Mouse (Mus musculus): ENCODE results near the gene Krtap10-4.

The Krtap10-4 gene

DNA sequence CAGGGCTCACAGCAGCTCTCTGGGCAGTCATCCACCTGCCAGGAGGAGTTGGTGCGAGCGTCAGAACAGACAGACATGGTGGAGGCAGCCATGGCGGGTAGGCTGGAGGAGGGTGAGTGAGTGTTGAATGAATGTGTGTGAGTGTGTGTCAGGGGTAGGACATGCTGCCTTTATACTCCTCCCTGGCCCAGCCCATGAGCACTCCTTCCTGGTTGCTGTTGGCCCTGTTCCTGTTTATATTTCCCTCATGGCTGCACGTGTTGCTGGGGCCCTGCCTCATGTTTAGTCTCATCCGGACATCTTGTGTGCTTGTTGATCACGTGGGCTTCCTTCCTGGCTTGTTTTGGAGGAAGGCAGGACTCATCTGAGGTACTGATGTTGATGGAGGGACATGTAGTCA, at the start of gene Krtap10-4:
Krtap10-4 (minus strand) TSS at position 145 of the 400 bp plus-strand sequence.
- peak; percentile 8 to 45 for DNase-seq

DNA sequence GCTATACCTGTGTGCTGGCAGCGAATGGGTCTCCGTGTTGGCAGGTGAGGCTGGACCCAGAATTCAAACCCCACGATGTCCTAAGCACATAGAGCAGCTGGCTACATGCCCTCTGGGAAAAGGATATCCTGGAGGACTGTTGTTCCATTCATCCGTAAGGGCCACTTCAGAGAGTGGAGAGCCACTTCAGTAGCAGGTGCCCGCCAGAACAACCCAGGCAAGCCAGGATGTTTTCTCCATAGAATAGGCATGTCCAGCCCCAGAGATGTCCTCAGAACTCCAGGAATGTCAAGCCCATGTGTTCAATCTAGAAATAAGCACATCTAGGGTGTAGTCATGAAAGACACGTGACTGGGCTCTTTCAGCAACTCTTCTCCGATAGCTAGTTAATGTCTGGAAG, 42.8 kb upstream of the Krtap10-4 start:
- DNase-seq, result peak; percentile 34 to 39

DNA sequence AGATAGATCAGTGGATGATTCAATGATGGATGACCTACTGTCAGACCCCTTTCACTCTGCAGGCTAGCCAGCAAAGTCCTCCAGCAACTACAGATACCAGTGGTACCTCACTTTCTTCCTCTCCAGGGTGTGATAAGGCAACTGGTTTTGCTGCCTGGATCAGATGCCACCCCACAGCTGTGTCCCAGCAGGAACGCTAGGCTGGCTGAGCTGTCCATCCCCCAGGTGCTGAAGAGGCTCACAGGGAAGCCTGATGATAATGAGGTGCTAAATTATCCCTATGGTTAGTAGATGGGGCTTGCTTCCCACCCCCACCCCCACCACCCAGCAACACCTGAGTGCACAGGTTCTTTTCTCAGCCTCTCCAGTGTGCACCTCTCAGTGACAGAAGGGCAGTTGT, 40.7 kb upstream of the Krtap10-4 start:
- DNase-seq, result no peak

DNA sequence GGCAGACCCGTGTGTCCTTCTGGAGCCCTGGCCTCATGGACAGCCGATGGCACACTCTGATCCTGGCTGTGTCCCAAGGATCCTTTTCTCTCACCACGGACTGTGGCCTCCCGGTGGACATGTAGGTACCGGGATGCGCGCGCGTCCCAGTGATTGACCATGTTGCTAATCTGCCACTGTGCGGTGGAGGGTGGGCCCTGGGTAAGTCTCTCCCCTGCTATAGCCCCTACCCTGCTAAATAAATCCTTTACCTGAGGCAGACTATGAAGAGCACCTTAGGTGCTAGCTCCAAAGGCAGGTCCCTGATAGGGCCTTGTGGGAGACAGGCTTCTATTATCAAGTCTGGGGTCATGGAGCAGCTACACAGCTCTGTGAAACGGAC, 37.9 kb upstream of the Krtap10-4 start:
- no peak for DNase-seq

DNA sequence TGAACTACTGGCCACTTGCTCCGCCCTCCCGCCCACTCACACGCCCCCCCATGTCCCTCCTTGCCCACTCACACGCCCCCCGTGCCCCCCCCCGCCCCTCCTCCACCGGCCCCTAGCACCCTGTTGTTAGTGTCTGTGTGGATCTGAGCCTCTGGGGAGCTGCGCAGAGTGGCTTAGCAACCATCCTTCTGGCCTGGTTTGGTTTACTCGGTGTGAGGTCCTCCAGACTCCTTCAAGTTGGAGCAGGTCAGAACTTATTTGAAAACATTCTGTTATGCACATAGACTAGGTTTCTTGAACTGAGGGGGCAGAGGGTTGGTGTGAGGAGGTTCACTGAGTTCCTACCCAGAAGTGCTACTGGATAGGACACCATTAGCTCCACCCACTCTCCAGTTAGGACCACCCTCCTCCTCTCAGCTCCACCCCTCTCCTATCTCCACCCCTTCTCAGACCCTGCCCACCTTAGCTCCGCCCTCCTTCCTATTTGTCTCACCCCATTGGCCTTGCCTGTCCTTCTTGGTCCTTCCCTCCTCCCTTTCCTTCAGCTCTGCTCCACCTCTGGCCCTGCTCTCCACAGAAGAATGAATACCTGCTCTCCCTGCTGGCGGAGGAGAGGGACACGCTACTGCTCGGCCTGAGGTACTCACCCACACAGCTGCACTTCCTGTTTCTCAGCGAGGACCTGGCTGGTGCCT, 37.3 kb upstream of the Krtap10-4 start:
- DNase-seq, result peak; percentile 65 to 66

DNA sequence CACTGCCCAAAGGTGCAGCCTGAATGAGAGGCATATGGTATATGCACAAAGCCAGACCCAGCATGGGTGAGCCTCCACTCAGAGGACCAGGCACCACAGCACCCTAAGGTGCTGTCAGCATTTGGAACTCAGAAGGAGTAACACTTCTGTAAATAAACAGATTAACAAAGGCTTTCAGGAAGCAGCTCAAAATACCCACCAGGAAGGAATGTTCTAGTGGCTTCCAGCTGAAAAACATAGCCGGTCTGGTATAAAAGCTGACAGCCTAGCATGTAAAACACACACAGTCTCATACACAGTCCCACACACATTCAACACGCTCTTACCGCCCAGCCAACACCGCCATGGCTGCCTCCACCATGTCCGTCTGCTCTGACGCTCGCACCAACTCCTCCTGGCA, 34.8 kb upstream of the Krtap10-4 start, which contains the start of gene Gm3285:
Gm3285 (plus strand) TSS at position 301 of the 400 bp plus-strand sequence.
- DNase-seq, result no peak

DNA sequence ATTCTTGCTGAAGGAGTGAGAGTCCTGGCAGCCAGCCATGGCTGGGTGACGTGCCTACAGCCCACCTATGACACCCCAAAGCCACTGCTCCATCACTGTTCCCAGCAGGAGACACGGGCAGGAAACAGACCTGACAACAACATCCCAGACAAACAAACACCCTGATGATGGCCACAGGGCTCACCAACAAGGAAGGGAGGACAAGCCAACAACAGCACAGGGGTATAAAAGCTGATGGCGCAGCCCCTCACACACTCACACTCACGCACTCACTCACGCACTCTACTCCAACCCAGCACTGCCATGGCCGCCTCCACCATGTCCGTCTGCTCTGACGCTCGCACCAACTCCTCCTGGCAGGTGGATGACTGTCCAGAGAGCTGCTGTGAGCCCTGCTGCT, 25.7 kb upstream of the Krtap10-4 start, which contains the start of gene Gm10318:
Gm10318 (plus strand) TSS at position 301 of the 400 bp plus-strand sequence.
- no peak for DNase-seq

DNA sequence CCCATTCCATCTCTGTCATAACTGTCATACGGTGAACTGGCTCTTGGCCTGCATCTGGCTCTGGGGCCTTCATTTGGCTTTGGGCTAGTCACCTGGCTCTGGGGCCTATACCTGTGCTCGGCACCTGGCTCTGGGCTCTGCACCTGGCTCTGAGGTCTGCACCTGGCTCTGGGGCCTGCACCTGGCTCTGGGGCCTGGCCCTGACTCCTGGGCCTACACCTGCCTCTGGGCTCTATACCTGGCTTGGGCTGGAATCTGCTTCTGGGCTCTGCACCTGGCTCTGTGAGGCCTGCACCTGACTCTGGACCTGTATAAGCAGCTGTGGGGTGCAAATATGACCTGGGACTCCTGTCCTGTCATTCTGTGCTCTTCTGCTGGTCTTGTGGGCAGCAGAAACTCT, 20.6 kb upstream of the Krtap10-4 start:
- no peak for DNase-seq

DNA sequence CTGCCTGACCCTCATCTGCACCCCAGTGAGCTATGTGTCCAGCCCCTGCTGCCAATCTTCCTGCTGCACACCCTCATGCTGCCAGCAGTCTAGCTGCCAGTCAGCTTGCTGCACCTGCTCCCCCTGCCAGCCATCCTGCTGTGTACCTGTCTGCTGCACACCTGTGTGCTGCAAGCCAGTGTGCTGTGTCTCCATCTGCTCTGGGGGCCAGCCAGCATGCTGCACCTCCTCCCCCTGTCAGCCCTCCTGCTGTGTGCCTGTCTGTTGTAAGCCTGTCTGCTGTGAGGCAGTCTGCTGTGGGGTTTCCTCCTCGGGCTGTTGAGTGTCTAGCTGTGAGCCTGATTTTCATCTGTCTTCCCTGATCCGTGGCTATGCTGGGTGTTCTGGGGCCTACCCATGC, 20.1 kb upstream of the Krtap10-4 start:
- DNase-seq, result no peak

DNA sequence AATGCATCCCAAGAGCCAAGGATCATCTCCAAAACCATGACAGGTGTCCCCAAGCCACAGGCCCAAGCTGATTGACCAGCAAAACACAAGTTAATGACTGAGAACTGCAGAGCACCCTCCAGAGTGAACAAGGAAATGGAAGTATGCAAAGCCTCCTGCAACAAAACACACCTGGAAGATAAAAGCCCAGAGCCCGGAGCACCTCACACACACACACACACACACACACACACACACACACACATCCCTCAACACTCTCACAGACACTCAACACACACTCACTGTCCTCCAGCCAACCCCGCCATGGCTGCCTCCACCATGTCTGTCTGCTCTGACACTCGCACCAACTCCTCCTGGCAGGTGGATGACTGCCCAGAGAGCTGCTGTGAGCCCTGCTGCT, 19.6 kb upstream of the Krtap10-4 start, which contains the start of gene Gm36176:
Gm36176 (plus strand) TSS at position 301 of the 400 bp plus-strand sequence.
- no peak for DNase-seq

DNA sequence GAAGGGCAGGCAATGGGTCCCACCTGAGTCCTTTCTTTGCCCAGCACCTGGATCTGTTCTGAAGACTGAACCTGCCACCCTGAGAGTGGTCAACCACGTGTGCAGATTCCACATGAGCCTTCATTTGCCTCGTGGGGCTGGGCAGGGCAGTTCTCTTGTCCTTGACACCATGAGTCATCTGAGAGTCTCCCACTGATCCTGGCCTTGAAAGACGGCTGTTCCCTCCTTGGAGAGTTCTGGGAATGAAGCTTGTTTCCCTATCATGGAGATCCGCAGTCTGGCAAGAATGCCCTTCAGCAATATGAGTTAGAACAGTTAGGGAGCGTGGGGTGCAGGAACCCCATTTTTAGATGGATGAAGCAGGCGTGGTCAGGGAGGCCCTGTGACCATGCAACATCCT, 12.1 kb upstream of the Krtap10-4 start:
- DNase-seq, result no peak

DNA sequence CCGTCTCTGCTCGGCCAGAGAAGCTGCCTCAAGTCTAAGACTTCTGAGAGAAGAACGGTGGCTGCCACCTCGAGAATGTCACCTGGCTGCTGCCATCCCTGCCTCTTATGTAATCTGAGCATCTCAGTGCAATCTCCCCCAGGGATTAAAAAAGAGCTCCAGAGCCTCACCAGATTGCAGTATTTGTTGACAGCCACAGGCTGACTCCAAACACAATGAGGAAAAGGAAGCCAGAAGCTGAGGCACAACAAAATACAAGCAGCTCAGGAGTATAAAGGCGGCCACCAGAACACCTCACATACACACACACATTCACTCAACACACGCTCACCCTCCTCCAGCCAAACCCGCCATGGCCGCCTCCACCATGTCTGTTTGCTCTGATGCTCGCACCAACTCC, 8.8 kb upstream of the Krtap10-4 start, which contains the start of gene Krtap10-10:
Krtap10-10 (plus strand) TSS at position 301 of the 400 bp plus-strand sequence.
- DNase-seq, result no peak

DNA sequence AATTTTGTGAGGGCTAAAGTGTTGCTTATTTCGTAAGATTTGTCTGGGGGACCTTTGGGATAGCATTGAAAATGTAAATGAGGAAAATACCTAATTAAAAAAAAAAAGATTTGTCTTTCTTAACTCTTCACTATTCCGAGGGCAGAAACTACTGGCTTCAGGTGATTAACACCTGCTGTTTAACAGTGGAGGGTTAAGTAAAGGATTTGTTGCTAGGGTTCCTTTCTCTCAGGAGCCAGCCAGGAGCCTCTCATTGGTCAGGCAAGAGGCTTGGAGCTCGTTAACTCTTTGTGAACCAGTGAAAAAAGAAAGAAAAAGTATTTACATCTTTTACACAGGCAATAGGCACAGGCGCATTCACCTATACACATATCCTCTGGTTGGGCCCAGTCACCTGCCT, 7.7 kb downstream of the Krtap10-4 start:
- no peak for DNase-seq

DNA sequence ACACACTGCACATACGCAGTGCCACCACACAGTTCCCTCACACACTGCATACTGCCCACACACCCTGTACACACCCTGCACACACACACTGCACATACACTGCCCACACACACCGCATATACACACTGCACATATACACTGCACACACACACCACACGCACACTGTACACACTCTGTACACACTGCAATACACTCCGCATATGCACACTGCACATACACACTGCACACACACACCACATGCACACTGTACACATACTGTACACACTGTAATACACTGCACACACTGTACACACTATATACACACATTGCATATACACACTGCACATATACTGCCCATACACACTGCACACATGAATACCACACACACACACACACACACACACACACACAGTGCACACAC, 8.4 kb downstream of the Krtap10-4 start:
- DNase-seq, result no peak

DNA sequence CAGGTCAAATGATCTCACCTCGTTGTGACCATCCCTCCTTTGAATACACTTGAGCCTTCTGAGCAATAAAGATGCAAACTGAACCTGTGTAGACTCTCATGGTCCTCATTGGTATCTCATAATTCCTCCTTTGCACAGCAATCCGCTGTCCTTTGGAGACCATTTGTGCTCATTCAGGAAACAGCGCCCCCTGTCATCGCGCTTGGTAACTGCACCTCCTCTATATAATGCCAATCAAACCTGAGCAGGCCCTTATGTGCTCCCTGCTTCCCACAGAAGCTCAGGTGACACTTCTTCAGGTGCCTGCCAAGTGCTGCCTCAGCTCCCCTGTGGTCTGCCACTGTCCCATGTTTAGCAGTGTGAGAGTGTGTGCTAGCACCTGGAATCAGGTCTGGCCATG, 11.4 kb downstream of the Krtap10-4 start:
- peak in 1 of 2 experiments; percentile 34 for DNase-seq

DNA sequence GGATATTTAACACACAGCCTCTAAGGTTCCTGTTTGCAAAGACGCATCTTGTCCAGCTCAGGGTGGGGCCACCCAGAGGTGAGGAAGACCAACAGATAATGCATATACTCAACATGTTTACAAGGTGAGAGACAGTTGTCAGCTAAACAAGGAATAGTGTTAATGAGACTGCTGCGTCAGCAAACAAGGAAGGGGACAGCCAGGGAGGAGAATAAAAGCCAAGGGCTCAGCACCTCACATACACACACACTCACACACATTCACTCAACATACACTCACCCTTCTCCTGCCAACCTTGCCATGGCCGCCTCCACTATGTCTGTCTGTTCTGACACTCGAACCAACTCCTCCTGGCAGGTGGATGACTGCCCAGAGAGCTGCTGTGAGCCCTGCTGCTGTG, 12.5 kb downstream of the Krtap10-4 start, which contains the start of gene Gm2696:
Gm2696 (plus strand) TSS at position 301 of the 400 bp plus-strand sequence.
- DNase-seq, result no peak

DNA sequence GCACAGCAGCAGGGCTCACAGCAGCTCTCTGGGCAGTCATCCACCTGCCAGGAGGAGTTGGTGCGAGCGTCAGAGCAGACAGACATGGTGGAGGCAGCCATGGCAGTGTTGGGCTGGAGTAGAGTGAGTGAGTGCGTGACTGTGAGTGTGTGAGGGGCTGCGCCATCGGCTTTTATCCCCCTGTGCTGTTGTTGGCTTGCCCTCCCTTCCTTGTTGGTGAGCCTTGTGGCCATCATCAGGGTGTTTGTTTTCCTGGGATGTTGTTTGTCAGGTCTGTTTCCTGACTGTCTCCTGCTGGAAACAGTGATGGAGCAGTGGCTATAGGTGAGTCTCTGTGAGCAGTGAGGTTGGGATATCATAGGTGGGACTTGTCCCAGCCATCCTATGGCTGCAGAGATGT, 15.2 kb downstream of the Krtap10-4 start, which contains the start of gene Gm9507:
Gm9507 (minus strand) TSS at position 101 of the 400 bp plus-strand sequence.
- no peak for DNase-seq

DNA sequence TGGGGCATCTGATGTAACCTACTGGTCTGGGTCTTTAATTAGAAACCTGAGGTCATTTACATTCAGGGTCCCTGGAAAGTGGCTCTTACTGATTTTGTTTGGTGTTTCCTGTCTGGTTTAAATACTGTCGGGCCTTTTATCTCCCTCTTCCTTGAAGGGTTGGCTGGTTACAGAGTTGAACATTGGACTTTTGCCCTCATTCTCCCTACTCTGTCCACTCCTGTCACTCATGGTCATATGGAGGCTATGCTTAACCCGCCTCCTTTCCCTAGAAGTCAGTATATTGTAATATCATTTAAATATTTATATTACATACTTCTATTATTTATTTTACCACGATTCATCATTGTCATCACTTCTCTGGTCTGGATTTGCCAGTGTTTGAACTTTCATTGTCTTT, 22.8 kb downstream of the Krtap10-4 start:
- DNase-seq, result no peak

DNA sequence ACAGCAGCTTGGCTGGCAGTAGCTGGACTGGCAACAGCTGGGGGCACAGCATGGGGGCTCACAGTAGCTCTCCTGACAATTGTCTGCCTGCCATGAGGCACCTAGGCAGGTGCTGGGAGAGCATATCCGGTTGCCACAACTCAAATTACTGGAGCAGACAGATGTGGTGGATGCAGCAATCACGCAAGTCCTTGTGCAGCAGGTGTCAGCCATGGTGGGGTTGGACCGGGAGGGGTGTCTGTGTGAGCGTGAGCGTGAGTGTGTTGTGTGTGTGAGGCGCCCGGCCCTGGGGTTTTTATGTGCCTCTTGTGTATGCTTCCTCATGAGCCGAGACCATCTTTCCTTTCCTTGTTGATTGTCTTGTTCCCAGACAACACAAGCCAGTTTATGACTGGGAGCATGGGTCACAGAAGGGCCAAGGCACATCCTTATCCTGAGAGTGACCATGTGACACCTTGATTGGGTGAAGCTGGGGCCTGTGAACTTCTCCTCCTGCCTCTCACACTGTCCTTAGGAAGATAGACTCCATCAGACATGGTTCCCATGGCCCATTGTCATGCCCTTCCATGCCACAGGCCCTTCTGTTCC, 27.9 kb downstream of the Krtap10-4 start, which contains the start of gene Gm19668:
Gm19668 (minus strand) TSS at position 213 of the 588 bp plus-strand sequence.
- no peak for DNase-seq

DNA sequence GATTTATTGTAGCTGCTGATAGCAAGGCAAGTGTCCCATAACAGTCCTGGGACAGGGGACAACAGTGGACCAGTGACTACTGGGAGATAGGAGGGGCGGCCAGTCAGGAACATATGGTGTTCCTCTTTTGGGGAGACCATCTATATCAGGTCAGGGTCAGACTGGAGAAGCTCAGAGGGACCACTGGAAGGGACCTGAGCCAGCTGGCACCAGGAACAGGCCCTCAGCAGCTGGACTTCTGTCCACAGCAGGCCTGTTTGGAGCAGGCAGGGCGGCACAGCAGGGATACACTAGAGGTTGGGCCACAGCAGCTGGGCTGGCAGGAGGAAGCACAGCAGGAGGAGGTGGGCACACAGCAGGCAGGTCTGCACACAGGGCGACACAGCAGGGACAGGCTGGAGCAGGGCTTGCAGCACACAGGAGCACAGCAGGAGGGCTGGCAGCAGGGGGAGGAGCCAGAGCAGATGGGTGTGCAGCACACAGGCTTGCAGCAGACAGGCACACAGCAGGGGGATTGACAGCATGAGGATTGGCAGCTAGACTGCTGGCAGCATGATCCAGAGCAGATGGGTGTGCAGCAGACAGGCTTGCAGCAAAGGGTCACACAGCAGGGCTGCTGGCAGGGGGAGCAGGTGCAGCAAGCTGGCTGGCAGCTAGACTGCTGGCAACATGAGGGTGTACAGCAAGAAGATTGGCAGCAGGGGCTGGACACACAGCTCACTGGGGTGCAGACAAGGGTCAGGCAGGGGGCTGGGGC, 28.6 kb downstream of the Krtap10-4 start:
- DNase-seq, result peak in 1 of 2 experiments; percentile 52

DNA sequence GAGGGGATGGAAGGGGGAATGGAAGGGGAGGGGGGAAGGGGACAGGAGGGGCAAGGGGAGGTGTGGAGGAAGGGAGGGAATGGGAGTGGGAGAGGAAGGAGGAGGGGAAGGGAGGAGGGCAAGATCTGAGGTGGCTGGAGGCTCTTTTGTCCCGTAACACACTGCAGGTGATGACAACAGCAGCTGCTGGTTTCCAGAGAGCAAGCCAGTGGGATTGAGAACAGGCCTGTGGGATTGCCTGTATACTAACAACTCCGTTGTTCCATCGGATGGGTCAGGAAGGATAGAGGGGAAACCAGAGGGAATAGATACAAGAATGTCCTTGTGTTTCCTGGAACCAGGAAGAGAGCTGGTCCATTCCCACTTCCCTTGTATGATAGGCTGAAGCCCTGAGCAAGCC, 29.2 kb downstream of the Krtap10-4 start:
- no peak for DNase-seq

DNA sequence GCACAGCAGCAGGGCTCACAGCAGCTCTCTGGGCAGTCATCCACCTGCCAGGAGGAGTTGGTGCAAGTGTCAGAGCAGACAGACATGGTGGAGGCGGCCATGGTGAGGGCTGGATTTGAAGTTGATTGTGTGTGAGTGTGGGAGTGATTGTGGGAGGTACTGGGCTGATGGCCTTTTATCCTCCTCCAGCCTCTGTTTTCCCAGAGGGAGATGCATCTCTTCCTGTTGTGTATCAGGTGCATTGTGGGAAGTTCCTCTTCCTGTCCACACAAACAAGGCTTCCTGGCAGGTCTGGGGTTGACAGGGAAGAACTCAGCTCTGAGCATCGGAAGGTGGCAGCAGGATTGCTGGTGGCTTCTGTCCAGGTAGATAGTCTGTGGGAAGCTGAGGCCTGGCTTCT, 31.9 kb downstream of the Krtap10-4 start, which contains the start of gene Gm9639:
Gm9639 (minus strand) TSS at position 101 of the 400 bp plus-strand sequence.
- no peak for DNase-seq

DNA sequence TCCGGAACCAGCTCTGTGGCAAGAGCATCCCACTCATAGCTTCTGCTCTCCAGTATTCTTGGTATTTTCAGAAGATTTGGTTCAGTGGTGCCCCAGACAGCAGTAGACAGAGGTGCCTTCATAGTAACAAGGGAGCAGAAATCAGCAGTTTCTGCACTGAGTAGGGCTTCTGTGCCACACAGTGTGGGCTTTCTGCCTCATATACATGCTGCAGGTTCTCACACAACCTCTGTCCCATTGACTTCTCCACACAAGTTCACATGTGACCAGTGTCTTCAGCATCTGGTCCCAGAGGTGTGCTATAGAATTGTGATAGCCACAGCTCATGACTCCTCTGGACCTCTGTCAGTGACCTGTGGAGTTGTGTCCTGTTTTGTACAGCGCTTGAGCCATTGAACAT, 38.3 kb downstream of the Krtap10-4 start:
- DNase-seq, result no peak

All from lung, postnatal 4 days (tissue).